Mouse (Mus musculus): ENCODE measurements around the gene Xrra1. TPM values are rescaled to one million over a fixed set of nuclear protein-coding genes. Genes with fewer than 3 reads are reported as not detected.

Gene Xrra1
- total RNA-seq, 2 experiments from 2014 or later = 0.64 to 1.4 TPM

GRCm38 (mm10) chr7:99891471-99891870 lies 32.6 kb downstream of the Xrra1 start:
- intact Hi-C loops (cut with DNase I) = no loop called here
- no peak for DNase-seq

- intact Hi-C loops (cut with DNase I) = no loop called here
- no peak for DNase-seq
These were observed 33.4 kb downstream of the Xrra1 start for GRCm38 (mm10) chr7:99892351-99892750.

GRCm38 (mm10) chr7:99893967-99894366 lies 35.1 kb downstream of the Xrra1 start:
- intact Hi-C loops (cut with DNase I) = no loop called here
- DNase-seq = no peak

GRCm38 (mm10) chr7:99894478-99894877 lies 35.6 kb downstream of the Xrra1 start:
- peak; percentile 31 for DNase-seq

GRCm38 (mm10) chr7:99896905-99897304 lies 38.0 kb downstream of the Xrra1 start:
- no peak for DNase-seq
- intact Hi-C loops (cut with DNase I) = no loop called here

More at GRCm38 (mm10) chr7:99894478-99894877, 35.6 kb downstream of the Xrra1 start:
- intact Hi-C loops (cut with DNase I) = no loop called here

GRCm38 (mm10) chr7:99902208-99902607 lies 43.3 kb downstream of the Xrra1 start:
- no peak for DNase-seq

GRCm38 (mm10) chr7:99902918-99903665 lies 44.2 kb downstream of the Xrra1 start:
- intact Hi-C loops (cut with DNase I) = no loop called here
- DNase-seq = no peak

More at GRCm38 (mm10) chr7:99902208-99902607, 43.3 kb downstream of the Xrra1 start:
- intact Hi-C loops (cut with DNase I) = no loop called here

GRCm38 (mm10) chr7:99904421-99905005 lies 45.6 kb downstream of the Xrra1 start:
- intact Hi-C loops (cut with DNase I) = no loop called here
- DNase-seq = no peak

GRCm38 (mm10) chr7:99906346-99906745 lies 47.4 kb downstream of the Xrra1 start:
- no peak for DNase-seq
- intact Hi-C loops (cut with DNase I) = no loop called here

GRCm38 (mm10) chr7:99907463-99907862 lies 48.5 kb downstream of the Xrra1 start:
- intact Hi-C loops (cut with DNase I) = no loop called here
- no peak for DNase-seq

GRCm38 (mm10) chr7:99911038-99911437 lies 52.1 kb downstream of the Xrra1 start:
- DNase-seq = no peak
- intact Hi-C loops (cut with DNase I) = no loop called here

GRCm38 (mm10) chr7:99914316-99914715 lies 55.4 kb downstream of the Xrra1 start:
- DNase-seq = no peak
- intact Hi-C loops (cut with DNase I) = no loop called here

- no peak for DNase-seq
- intact Hi-C loops (cut with DNase I) = no loop called here
These were observed 56.6 kb downstream of the Xrra1 start for GRCm38 (mm10) chr7:99915511-99915910.

GRCm38 (mm10) chr7:99916741-99917319 lies 57.9 kb downstream of the Xrra1 start:
- peak; percentile 58 for DNase-seq
- intact Hi-C loops (cut with DNase I) = no loop called here

- DNase-seq = peak; percentile 74
- intact Hi-C loops (cut with DNase I) = no loop called here
These were observed 58.5 kb downstream of the Xrra1 start for GRCm38 (mm10) chr7:99917320-99917844.

- intact Hi-C loops (cut with DNase I) = no loop called here
- no peak for DNase-seq
These were observed 60.2 kb downstream of the Xrra1 start for GRCm38 (mm10) chr7:99919164-99919563.

- intact Hi-C loops (cut with DNase I) = loop anchor here (10.0 kb wide), 2 partner anchors 65 to 185 kb away; partner anchors contain the start of gene Rnf169
- DNase-seq = no peak
These were observed 61.1 kb downstream of the Xrra1 start for GRCm38 (mm10) chr7:99919971-99920370.

- DNase-seq = no peak
- intact Hi-C loops (cut with DNase I) = loop anchor here (10.0 kb wide), 2 partner anchors 64 to 184 kb away; partner anchors contain the start of gene Rnf169
These were observed 61.5 kb downstream of the Xrra1 start for GRCm38 (mm10) chr7:99920416-99920815.

- peak; percentile 78 for DNase-seq
- intact Hi-C loops (cut with DNase I) = loop anchor here (10.0 kb wide), 2 partner anchors 58 to 178 kb away; partner anchors contain the start of gene Rnf169
These were observed 68.2 kb downstream of the Xrra1 start for GRCm38 (mm10) chr7:99926916-99927714.

- intact Hi-C loops (cut with DNase I) = no loop called here
These were observed 76.8 kb downstream of the Xrra1 start for GRCm38 (mm10) chr7:99935758-99936157.

GRCm38 (mm10) chr7:99940669-99941068 lies 81.8 kb downstream of the Xrra1 start:
- DNase-seq = no peak
- intact Hi-C loops (cut with DNase I) = no loop called here

More at GRCm38 (mm10) chr7:99935758-99936157, 76.8 kb downstream of the Xrra1 start:
- DNase-seq = no peak

Data from left cerebral cortex, postnatal 4 days (tissue).